Comparison of ENCODE assay signal across 8 mouse cellular contexts in the genomic region with DNA sequence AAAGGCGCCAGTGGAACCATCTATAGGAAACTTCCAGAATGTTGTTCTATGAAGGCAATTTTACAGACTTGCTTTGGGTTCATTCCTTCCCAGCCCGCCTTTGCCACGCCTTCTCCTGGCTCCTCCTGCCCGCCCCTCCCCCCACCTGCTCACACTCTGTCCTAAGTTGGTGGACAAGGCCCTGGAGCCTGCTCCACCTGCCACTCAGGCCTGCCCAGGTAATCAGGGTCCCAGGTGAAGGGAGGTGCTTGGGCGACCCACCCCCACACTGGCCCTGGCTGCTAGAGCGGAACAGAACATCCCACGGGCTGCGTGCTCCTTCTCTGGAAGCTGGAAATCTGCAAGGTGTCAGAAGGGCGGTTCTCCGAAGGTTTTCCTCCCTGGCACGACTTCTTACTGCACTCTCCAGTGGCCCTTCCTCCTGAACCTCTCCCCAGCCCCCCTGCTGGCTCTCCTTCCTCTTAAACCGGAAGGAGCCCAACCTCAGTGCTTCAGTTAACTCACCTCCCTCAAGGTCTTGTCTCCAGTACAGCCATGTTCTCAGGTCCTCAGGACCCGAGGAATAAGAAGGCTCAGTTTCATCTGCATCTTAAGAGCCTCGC. TPM values are rescaled to one million over a fixed set of nuclear protein-coding genes. Genes with fewer than 3 reads are reported as not detected.
DNase-seq lines count a peak whose midpoint lies in the region; ATAC-seq and TF ChIP-seq lines count a peak whose summit lies in the region.
"Had no signal": no experiment of that assay in that cellular context is flagged by ENCODE, and none has a peak within 500 bp of the region (broad histone marks: within the 10 kb centered on the region; RNA-seq: fewer than 3 reads in every experiment).

No protein-coding gene starts in this region.

- no peaks in the 10 kb centered on the region for H3K9me3 ChIP-seq in E14TG2a.4 (ENCODE audit: low read length)
- H3K9me3 ChIP-seq in lung, embryonic 14.5 days (ENCODE audit: low read depth, low read length) = no peaks in the 10 kb centered on the region

- H3K4me2 ChIP-seq in lung, embryonic 14.5 days = peak overlapping the region; percentile 38; the same call in 1 of the 2 replicates

- WGBS in lung, embryonic 14.5 days = 19% methylated on average over 14 of the region's 14 CpGs

- H3K4me3 ChIP-seq in E14TG2a.4 (replicated peaks; ENCODE audit: low read length) = peak overlapping the region; percentile 67
- no peak overlapping the region for H3K4me3 ChIP-seq in lung, embryonic 14.5 days (ENCODE audit: low read depth, low read length)

- TF ChIP-seq CTCF in E14TG2a.4 (conservative IDR thresholded peaks at IDR 0.05; ENCODE audit: low read length) = no peak
- no peak for TF ChIP-seq CTCF in lung, embryonic 14.5 days (IDR thresholded peaks at IDR 0.05; ENCODE audit: low read depth)

- peak overlapping the region; percentile 60; the same call in 1 of the 2 replicates for H3K27ac ChIP-seq in lung, embryonic 14.5 days (ENCODE audit: low read depth)

- H3K9ac ChIP-seq in lung, embryonic 14.5 days = peak overlapping the region; percentile 34

- H3K4me1 ChIP-seq in E14TG2a.4 (replicated peaks; ENCODE audit: low read depth, low read length) = peaks cover 40% of the 10 kb centered on the region
- peaks cover 4% of the 10 kb centered on the region; the same call in 1 of the 2 replicates for H3K4me1 ChIP-seq in lung, embryonic 14.5 days (ENCODE audit: insufficient read depth)

- H3K36me3 ChIP-seq in E14TG2a.4 (ENCODE audit: insufficient read depth, low read length) = no peaks in the 10 kb centered on the region
- no peaks in the 10 kb centered on the region for H3K36me3 ChIP-seq in lung, embryonic 14.5 days (ENCODE audit: insufficient read depth)

- peak; percentile 67; the same call in 1 of the 2 replicates for ATAC-seq in lung, embryonic 14.5 days (ENCODE audit: insufficient read depth)
- no peak for ATAC-seq in erythroblast, adult 5-6 weeks (replicated peaks; ENCODE audit: low FRiP score, poor library complexity, severe bottlenecking)

- peak; percentile 11 for DNase-seq in MN1 (ENCODE audit: low spot score)
- DNase-seq in kidney, adult 9 months = peak; percentile 17
- DNase-seq in lung, embryonic 14.5 days = peak; percentile 38
- no peak for DNase-seq in adrenal gland, adult 18-20 months (ENCODE audit: low spot score in 2 of 2)
- no peak for DNase-seq in adrenal gland, adult 8-10 months
- DNase-seq: cerebellum, adult 11 months had no signal

- H3K27me3 ChIP-seq in E14TG2a.4 (ENCODE audit: insufficient read depth, low read length) = no peaks in the 10 kb centered on the region; the same call in 1 of the 2 replicates
- no peaks in the 10 kb centered on the region for H3K27me3 ChIP-seq in lung, embryonic 14.5 days (ENCODE audit: insufficient read depth, low read length)

RNA-seq across cellular contexts. Expression of gene Slc46a3, which starts 18.7 kb away (rescaled TPM):
- polyA plus RNA-seq in lung, embryonic 14.5 days (2014; fragmentation: Nextera tagmentation; extraction: Ambion mirVana) = 3.3 and 4.3 TPM in 2 replicates
- 15.0 and 19.6 TPM in 2 replicates for total RNA-seq in erythroblast, adult 5-6 weeks (2015; ENCODE audit: low replicate concordance)
- 8.2 and 16.5 TPM in 2 replicates for total RNA-seq in erythroblast, adult 5-6 weeks (2017; ENCODE audit: low replicate concordance)
- 10 to 100 TPM; 10.3 to 13.0 TPM for total RNA-seq in adrenal gland, adult 18-20 months (2021)
- total RNA-seq in adrenal gland, adult 8-10 months (2022) = 10 to 100 TPM; 15.2 to 32.1 (median 26.2) TPM

RNA-seq across cellular contexts. Expression of gene Mtus2, which starts 43.8 kb away (rescaled TPM):
- 5.5 and 5.7 TPM in 2 replicates for polyA plus RNA-seq in lung, embryonic 14.5 days (2014; fragmentation: Nextera tagmentation; extraction: Ambion mirVana)
- total RNA-seq in erythroblast, adult 5-6 weeks (2015; ENCODE audit: low replicate concordance) = 2.3 and 5.4 TPM in 2 replicates
- not detected in 2 replicates for total RNA-seq in erythroblast, adult 5-6 weeks (2017; ENCODE audit: low replicate concordance)
- total RNA-seq in adrenal gland, adult 18-20 months (2021) = 1 to 10 TPM; 2.5 to 2.7 TPM
- 1 to 10 TPM; 3.2 to 4.7 (median 3.8) TPM for total RNA-seq in adrenal gland, adult 8-10 months (2022)

RNA-seq across cellular contexts. Expression of gene Pomp, which starts 53.1 kb away (rescaled TPM):
- 506 and 511 TPM in 2 replicates for polyA plus RNA-seq in lung, embryonic 14.5 days (2014; fragmentation: Nextera tagmentation; extraction: Ambion mirVana)
- 37.1 and 41.0 TPM in 2 replicates for total RNA-seq in erythroblast, adult 5-6 weeks (2015; ENCODE audit: low replicate concordance)
- 23.3 and 23.4 TPM in 2 replicates for total RNA-seq in erythroblast, adult 5-6 weeks (2017; ENCODE audit: low replicate concordance)
- 100 to 1,000 TPM; 159 to 222 TPM for total RNA-seq in adrenal gland, adult 18-20 months (2021)
- 100 to 1,000 TPM; 172 to 235 (median 197) TPM for total RNA-seq in adrenal gland, adult 8-10 months (2022)

Comparison
In these comparisons a context has a peak if more than half of its experiments do, and no peak if none do; other contexts are left out.
1. DNase-seq: peak in MN1 (single experiment), kidney, adult 9 months (single experiment) and lung, embryonic 14.5 days (single experiment); none in adrenal gland, adult 18-20 months (0 of 2) and adrenal gland, adult 8-10 months (single experiment).